ENCODE assay signal across 40 mouse cellular contexts in the genomic region with DNA sequence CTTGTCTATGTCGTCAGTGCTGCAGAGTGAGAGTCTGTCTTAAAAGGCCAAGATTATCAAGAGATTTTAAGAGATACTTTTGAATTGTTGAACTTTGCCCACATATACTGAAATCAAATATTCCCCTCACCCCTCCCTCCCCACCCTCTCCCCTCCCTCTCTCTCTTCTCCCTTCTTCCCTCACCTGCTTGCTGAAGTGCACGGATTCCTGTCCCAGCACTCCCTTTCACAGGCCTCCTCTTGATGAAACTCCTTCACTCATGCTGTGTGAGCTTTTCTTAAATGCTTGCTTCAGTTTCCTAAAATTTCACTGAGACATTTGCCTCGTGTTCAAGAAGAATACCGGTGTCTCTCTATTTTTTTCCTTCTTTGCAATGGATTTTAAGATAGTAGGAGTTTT. TPM values are rescaled to one million over a fixed set of nuclear protein-coding genes. Genes with fewer than 3 reads are reported as not detected.
"Had no signal": no experiment of that assay in that cellular context is flagged by ENCODE, and none has a peak within 500 bp of the region (broad histone marks: within the 10 kb centered on the region; RNA-seq: fewer than 3 reads in every experiment).

No protein-coding gene starts in this region.

- H3K9ac ChIP-seq: heart, embryonic 12.5 days; heart, embryonic 13.5 days; heart, embryonic 15.5 days; hindbrain, embryonic 12.5 days; hindbrain, embryonic 13.5 days; hindbrain, embryonic 14.5 days; hindbrain, embryonic 15.5 days; intestine, embryonic 15.5 days; kidney, embryonic 15.5 days had no signal

- ATAC-seq: hindbrain, embryonic 16.5 days; hindbrain, postnatal 0 days; inflammation-experienced regulatory T-cells, adult 6 months; intestine, embryonic 16.5 days; intestine, postnatal 0 days had no signal

- H3K27me3 ChIP-seq: heart, embryonic 12.5 days; heart, embryonic 13.5 days; heart, embryonic 15.5 days; hindbrain, embryonic 12.5 days; hindbrain, embryonic 13.5 days; hindbrain, embryonic 15.5 days; intestine, embryonic 15.5 days; kidney, embryonic 15.5 days had no signal

- H3K36me3 ChIP-seq: heart, embryonic 10.5 days; heart, embryonic 12.5 days; heart, embryonic 13.5 days; heart, embryonic 15.5 days; hindbrain, embryonic 10.5 days; hindbrain, embryonic 12.5 days; hindbrain, embryonic 13.5 days; hindbrain, embryonic 15.5 days; intestine, embryonic 15.5 days; kidney, embryonic 15.5 days had no signal

- H3K4me1 ChIP-seq: heart, embryonic 10.5 days; heart, embryonic 12.5 days; heart, embryonic 15.5 days; intestine, embryonic 15.5 days had no signal

- DNase-seq: heart, adult 2 months; heart, postnatal 10 days; heart, postnatal 14 days; heart, postnatal 36 days; heart, postnatal 4 days; kidney, adult 11 months; kidney, adult 18-20 months; kidney, adult 2 months; kidney, adult 8-10 months; kidney, adult 9 months; kidney, postnatal 10 days; kidney, postnatal 14 days; kidney, postnatal 25 days; kidney, postnatal 36 days; kidney, postnatal 4 days; layer of hippocampus, adult 9-11 months had no signal

- H3K27ac ChIP-seq: heart, adult 2 months; heart, embryonic 10.5 days; heart, embryonic 13.5 days; heart, embryonic 15.5 days; hindbrain, embryonic 10.5 days; hindbrain, embryonic 12.5 days; hindbrain, embryonic 13.5 days; hindbrain, embryonic 14.5 days; hindbrain, embryonic 15.5 days; hindbrain, postnatal 0 days; intestine, embryonic 15.5 days; kidney, embryonic 15.5 days; kidney, postnatal 0 days; layer of hippocampus, adult 2 months had no signal

- H3K9me3 ChIP-seq: heart, embryonic 10.5 days; heart, embryonic 13.5 days; heart, embryonic 15.5 days; hindbrain, embryonic 12.5 days; hindbrain, embryonic 13.5 days; hindbrain, embryonic 15.5 days; intestine, embryonic 15.5 days; kidney, embryonic 15.5 days had no signal

- H3K4me3 ChIP-seq: heart, adult 2 months; heart, embryonic 10.5 days; heart, embryonic 12.5 days; heart, embryonic 13.5 days; heart, embryonic 15.5 days; hindbrain, embryonic 10.5 days; hindbrain, embryonic 12.5 days; hindbrain, embryonic 13.5 days; hindbrain, embryonic 15.5 days; intestine, embryonic 15.5 days; kidney, embryonic 15.5 days; layer of hippocampus, adult 2 months had no signal

- H3K4me2 ChIP-seq: heart, embryonic 11.5 days; heart, embryonic 12.5 days; heart, embryonic 15.5 days; hindbrain, embryonic 12.5 days; hindbrain, embryonic 13.5 days; hindbrain, embryonic 14.5 days; hindbrain, embryonic 15.5 days; kidney, embryonic 15.5 days had no signal

RNA-seq across cellular contexts. Expression of a gene that starts 34.7 kb away (rescaled TPM):
- polyA plus RNA-seq: heart, embryonic 10.5 days; heart, embryonic 13.5 days; heart, embryonic 14.5 days; heart, postnatal 0 days; intestine, postnatal 0 days; kidney, embryonic 14.5 days; kidney, embryonic 15.5 days; kidney, embryonic 16.5 days; kidney, postnatal 0 days; large intestine, adult 2 months had no signal
